Mouse (Mus musculus) embryonic facial prominence, embryonic 11.5 days (tissue): ENCODE data around the gene Zfp369. TPM values are rescaled to one million over a fixed set of nuclear protein-coding genes. Genes with fewer than 3 reads are reported as not detected.

Source experiments
- ATAC-seq: fragments of 200-750 bp; cut with Nextera tagmentation; replicated peaks from 2 replicates; pipeline ENCODE4 v1.8.0; 2017; ENCODE audit warnings: low read depth; ENCODE audit not compliant: insufficient number of reproducible peaks, low FRiP score, low TSS enrichment
- DNase-seq: peaks from one replicate; pipeline ENCODE4 v3.0.0-alpha.2; 2015; ENCODE audit warnings: low spot score
- H3K27ac ChIP-seq: fragments of 300-500 bp; sonication (generic); replicated peaks from 2 replicates; pipeline ENCODE4 v1.5.1; 2014; ENCODE audit warnings: mild to moderate bottlenecking, low read depth, low read length, control low read depth
- H3K27me3 ChIP-seq: fragments of 300-500 bp; sonication (generic); 2 replicates; pipeline ENCODE4 v1.6.1; 2014; ENCODE audit warnings: mild to moderate bottlenecking, low read length, moderate library complexity, mixed read lengths; ENCODE audit not compliant: control insufficient read depth, insufficient read depth
- H3K36me3 ChIP-seq: fragments of 300-500 bp; sonication (generic); replicated peaks from 2 replicates; pipeline ENCODE4 v1.6.1; 2014; ENCODE audit warnings: low read depth, mild to moderate bottlenecking, low read length, moderate library complexity, mixed read lengths; ENCODE audit not compliant: control insufficient read depth, insufficient read depth
- H3K4me1 ChIP-seq: fragments of 300-500 bp; sonication (generic); 2 replicates; pipeline ENCODE4 v1.6.1; 2014; ENCODE audit warnings: low read length, mixed read lengths; ENCODE audit not compliant: control insufficient read depth, insufficient read depth
- H3K4me2 ChIP-seq: fragments of 300-500 bp; sonication (generic); 2 replicates; pipeline ENCODE4 v1.6.1; 2014; ENCODE audit warnings: low read depth, mild to moderate bottlenecking, control low read depth, low read length, moderate library complexity
- H3K4me3 ChIP-seq: fragments of 300-500 bp; sonication (generic); 2 replicates; pipeline ENCODE4 v1.5.1; 2014; ENCODE audit warnings: low read depth, low read length, control low read depth
- H3K9ac ChIP-seq: fragments of 300-500 bp; sonication (generic); replicated peaks from 2 replicates; pipeline ENCODE4 v1.6.1; 2014; ENCODE audit warnings: mild to moderate bottlenecking, control low read depth, low read length
- H3K9me3 ChIP-seq: fragments of 300-500 bp; sonication (generic); replicated peaks from 2 replicates; pipeline ENCODE4 v1.6.1; 2016; ENCODE audit warnings: mild to moderate bottlenecking, low read length, inconsistent platforms, mixed read lengths; ENCODE audit not compliant: control insufficient read depth
- WGBS: fragments of 180-500 bp; shearing (Covaris S2); extraction: QIAGEN DNeasy Blood & Tissue Kit; methylation state at CpG from one replicate; pipeline ENCODE4 v1.1.7; 2014; 5-methylcytosine and 5-hydroxymethylcytosine counted together
- polyA plus RNA-seq: library from polyadenylated mRNA; unstranded; fragments of >200 nt; fragmentation: Nextera tagmentation; extraction: Ambion mirVana; gene quantifications from 2 replicates; pipeline ENCODE4 v1.2.1, GENCODE M21; 2014

Gene Zfp369
- polyA plus RNA-seq: 17.1 and 19.3 TPM in 2 replicates

- no peak within 1 kb of the TSS; the same call in 1 of the 2 replicates for H3K27ac ChIP-seq
- H3K4me3 ChIP-seq: peak within 1 kb of the TSS; percentile 61
- peaks cover 2% of the 10 kb centered on the region; the same call in 1 of the 2 replicates for H3K36me3 ChIP-seq
- H3K4me2 ChIP-seq: peak within 1 kb of the TSS; percentile 48
- peaks cover 3% of the 10 kb centered on the region for H3K9me3 ChIP-seq
- H3K9ac ChIP-seq: peak within 1 kb of the TSS; percentile 72
- DNase-seq: peak; percentile 93
- no peaks in the 10 kb centered on the region for H3K27me3 ChIP-seq
- ATAC-seq: peak; percentile 99
- no peaks in the 10 kb centered on the region for H3K4me1 ChIP-seq
- WGBS: under 1% methylated on average over 50 of the region's 50 CpGs
Observed at GRCm38 (mm10) chr13:65278383-65279341, at the start of gene Zfp369. Gene Zfp369, plus strand, starts transcription at chr13:65278814.

- ATAC-seq (no peak), DNase-seq (no peak)
- H3K27me3 ChIP-seq: no peaks in the 10 kb centered on the region
- 74% methylated on average over 9 of the region's 9 CpGs for WGBS
- no peak overlapping the region for H3K9ac ChIP-seq
- H3K4me3 ChIP-seq: no peak overlapping the region
- no peak overlapping the region for H3K27ac ChIP-seq
- H3K36me3 ChIP-seq: no peaks in the 10 kb centered on the region
- no peaks in the 10 kb centered on the region; the same call in 1 of the 2 replicates for H3K9me3 ChIP-seq
- no peaks in the 10 kb centered on the region; the same call in 1 of the 2 replicates for H3K4me1 ChIP-seq
- no peak overlapping the region for H3K4me2 ChIP-seq
Observed at GRCm38 (mm10) chr13:65237211-65237610, 41.4 kb upstream of the Zfp369 start.

GRCm38 (mm10) chr13:65240509-65241098 lies 38.0 kb upstream of the Zfp369 start:
- peak; percentile 96 for ATAC-seq
- Histone ChIP-seq H3K27ac (peak overlapping the region; percentile 47; the same call in 1 of the 2 replicates), H3K9ac (peak overlapping the region; percentile 70), H3K4me1 (no peaks in the 10 kb centered on the region; the same call in 1 of the 2 replicates), H3K27me3 (no peaks in the 10 kb centered on the region), H3K4me2 (peak overlapping the region; percentile 95), H3K4me3 (peak overlapping the region; percentile 73), H3K9me3 (peaks cover 5% of the 10 kb centered on the region), H3K36me3 (no peaks in the 10 kb centered on the region)
- peak; percentile 97 for DNase-seq
- WGBS: under 1% methylated on average over 28 of the region's 28 CpGs

- H3K27me3 ChIP-seq: no peaks in the 10 kb centered on the region
- peak overlapping the region; percentile 47; the same call in 1 of the 2 replicates for H3K27ac ChIP-seq
- H3K4me2 ChIP-seq: peak overlapping the region; percentile 95
- peak overlapping the region; percentile 73 for H3K4me3 ChIP-seq
- H3K4me1 ChIP-seq: no peaks in the 10 kb centered on the region; the same call in 1 of the 2 replicates
- DNase-seq: peak; percentile 93
- H3K9ac ChIP-seq: peak overlapping the region; percentile 70
- H3K36me3 ChIP-seq: no peaks in the 10 kb centered on the region
- H3K9me3 ChIP-seq: peaks cover 8% of the 10 kb centered on the region
- WGBS: 0% methylated on average over 44 of the region's 45 CpGs
- ATAC-seq: peak; percentile 83
Observed at GRCm38 (mm10) chr13:65241099-65241626, 37.5 kb upstream of the Zfp369 start.

GRCm38 (mm10) chr13:65241627-65242318 lies 36.8 kb upstream of the Zfp369 start:
- 2% methylated on average over 50 of the region's 51 CpGs for WGBS
- peak; percentile 12 for DNase-seq
- ATAC-seq: peak; percentile 22
- Histone ChIP-seq H3K4me2 (peak overlapping the region; percentile 95), H3K4me1 (no peaks in the 10 kb centered on the region; the same call in 1 of the 2 replicates), H3K27ac (no peak overlapping the region), H3K36me3 (no peaks in the 10 kb centered on the region), H3K27me3 (no peaks in the 10 kb centered on the region), H3K9me3 (peaks cover 8% of the 10 kb centered on the region), H3K9ac (peak overlapping the region; percentile 70), H3K4me3 (peak overlapping the region; percentile 73)

GRCm38 (mm10) chr13:65242319-65242787 lies 36.3 kb upstream of the Zfp369 start:
- H3K4me3 ChIP-seq: peak overlapping the region; percentile 73
- WGBS: 38% methylated on average over 27 of the region's 27 CpGs
- H3K9me3 ChIP-seq: peaks cover 8% of the 10 kb centered on the region
- DNase-seq: no peak
- no peak overlapping the region for H3K9ac ChIP-seq
- H3K36me3 ChIP-seq: no peaks in the 10 kb centered on the region
- H3K4me1 ChIP-seq: no peaks in the 10 kb centered on the region; the same call in 1 of the 2 replicates
- no peak for ATAC-seq
- H3K27ac ChIP-seq: no peak overlapping the region
- H3K4me2 ChIP-seq: peak overlapping the region; percentile 95
- no peaks in the 10 kb centered on the region for H3K27me3 ChIP-seq

GRCm38 (mm10) chr13:65243273-65243672 lies 35.3 kb upstream of the Zfp369 start:
- 92% methylated on average over 4 of the region's 4 CpGs for WGBS
- DNase-seq (no peak), ATAC-seq (no peak)
- Histone ChIP-seq H3K4me2 (no peak overlapping the region), H3K9me3 (peaks cover 8% of the 10 kb centered on the region), H3K27me3 (no peaks in the 10 kb centered on the region), H3K4me3 (no peak overlapping the region), H3K9ac (no peak overlapping the region), H3K36me3 (no peaks in the 10 kb centered on the region), H3K27ac (no peak overlapping the region), H3K4me1 (no peaks in the 10 kb centered on the region; the same call in 1 of the 2 replicates)
